Mouse (Mus musculus) CH12.LX (cell line): Measurements from ENCODE around the gene Grk3. TPM values are rescaled to one million over a fixed set of nuclear protein-coding genes. Genes with fewer than 3 reads are reported as not detected.

Source experiments
- DNase-seq: peaks from one replicate; pipeline ENCODE4 v3.0.0-alpha.2; 2013; ENCODE audit errors: extremely low read depth
- H3K27ac ChIP-seq: 2 replicates; pipeline ENCODE4 v1.5.1; 2012; ENCODE audit warnings: low read depth, mild to moderate bottlenecking, control low read depth, moderate library complexity; ENCODE audit not compliant: insufficient read depth
- H3K27me3 ChIP-seq: replicated peaks from 2 replicates; pipeline ENCODE3; 2012; ENCODE audit warnings: inconsistent platforms
- H3K36me3 ChIP-seq, 2 experiments: replicated peaks in 1 of 2; 2 replicates each; pipeline versions ENCODE3 to v1.6.1; 2012; ENCODE audit warnings: inconsistent platforms in 1 of 2, low read length in 1 of 2, mild to moderate bottlenecking in 1 of 2, mixed read lengths in 1 of 2, moderate library complexity in 1 of 2; ENCODE audit not compliant: control insufficient read depth in 1 of 2, insufficient read depth in 1 of 2
- H3K4me1 ChIP-seq, 2 experiments: 2 replicates each; pipeline ENCODE4 v1.6.1; 2012; ENCODE audit warnings: inconsistent platforms in 1 of 2, moderate library complexity in 1 of 2; ENCODE audit not compliant: insufficient read depth in 2 of 2, control insufficient read depth in 1 of 2
- H3K4me2 ChIP-seq: 2 replicates; pipeline ENCODE4 v1.6.1; 2012; ENCODE audit warnings: low read depth, mild to moderate bottlenecking, control low read depth; ENCODE audit not compliant: poor library complexity, insufficient read depth, severe bottlenecking
- H3K4me3 ChIP-seq, 3 experiments: fragments of 150-350 bp in 1 of 3; sonication (generic) in 1 of 3; replicated peaks in 1 of 3; 2 replicates each; pipeline versions ENCODE3 to v1.5.1; 2011 to 2012; ENCODE audit warnings: low read depth in 2 of 3, low read length in 2 of 3, mild to moderate bottlenecking in 2 of 3, moderate library complexity in 2 of 3, control low read depth in 1 of 3, improper control_type of control experiment in 1 of 3, inconsistent platforms in 1 of 3, mixed read lengths in 1 of 3; ENCODE audit not compliant: poor library complexity in 1 of 3
- H3K79me2 ChIP-seq: replicated peaks from 2 replicates; pipeline ENCODE4 v1.6.1; 2012; ENCODE audit warnings: mild to moderate bottlenecking, moderate library complexity; ENCODE audit not compliant: control insufficient read depth, poor library complexity, insufficient read depth, severe bottlenecking; ENCODE audit errors: extremely low read depth
- H3K9ac ChIP-seq: 2 replicates; pipeline ENCODE4 v1.6.1; 2012; ENCODE audit warnings: low read depth, mild to moderate bottlenecking, control low read depth, moderate library complexity; ENCODE audit not compliant: insufficient read depth
- H3K9me3 ChIP-seq: replicated peaks from 2 replicates; pipeline ENCODE3; 2012; ENCODE audit warnings: low read length, inconsistent platforms, mixed read lengths
- BHLHE40 ChIP-seq: IDR thresholded peaks from 2 replicates; pipeline ENCODE4 v1.6.1; 2011; ENCODE audit warnings: mild to moderate bottlenecking, low read depth, low read length, improper control_type of control experiment
- CHD2 ChIP-seq: IDR thresholded peaks from 2 replicates; pipeline ENCODE4 v1.6.1; 2011; ENCODE audit warnings: low read length, improper control_type of control experiment
- CTCF ChIP-seq, 2 experiments: IDR thresholded peaks in 1 of 2; conservative IDR thresholded peaks in 1 of 2; 2 replicates each; pipeline ENCODE4 v1.5.1; 2011 to 2012; ENCODE audit warnings: low read depth in 2 of 2, low read length in 2 of 2, improper control_type of control experiment in 1 of 2, inconsistent platforms in 1 of 2, mild to moderate bottlenecking in 1 of 2, moderate library complexity in 1 of 2
- MAX ChIP-seq: IDR thresholded peaks from 2 replicates; pipeline ENCODE4 v1.6.1; 2011; ENCODE audit warnings: low read length, improper control_type of control experiment
- MAZ ChIP-seq: IDR thresholded peaks from 2 replicates; pipeline ENCODE4 v1.6.1; 2012; ENCODE audit warnings: low read depth, mild to moderate bottlenecking, inconsistent platforms, low read length, improper control_type of control experiment, moderate library complexity
- MEF2A ChIP-seq: IDR thresholded peaks from 2 replicates; pipeline ENCODE4 v1.6.1; 2014; ENCODE audit warnings: low read depth, mild to moderate bottlenecking, inconsistent platforms, low read length, improper control_type of control experiment, borderline replicate concordance
- PAX5 ChIP-seq: IDR thresholded peaks from 2 replicates; pipeline ENCODE4 v1.6.1; 2012; ENCODE audit warnings: low read length, inconsistent platforms, mixed read lengths
- POLR2AphosphoS2 ChIP-seq: IDR thresholded peaks from 2 replicates; pipeline ENCODE4 v1.6.1; 2011; ENCODE audit warnings: low read depth, low read length, improper control_type of control experiment
- RCOR1 ChIP-seq: conservative IDR thresholded peaks from 2 replicates; pipeline ENCODE4 v1.6.1; 2012; ENCODE audit warnings: low read depth, mild to moderate bottlenecking, inconsistent platforms, low read length, improper control_type of control experiment
- TCF12 ChIP-seq: IDR thresholded peaks from 2 replicates; pipeline ENCODE4 v1.6.1; 2014; ENCODE audit warnings: low read depth, mild to moderate bottlenecking, inconsistent platforms, low read length, improper control_type of control experiment
- UBTF ChIP-seq: IDR thresholded peaks from 2 replicates; pipeline ENCODE4 v1.6.1; 2012; ENCODE audit warnings: low read depth, mild to moderate bottlenecking, inconsistent platforms, low read length, improper control_type of control experiment, moderate library complexity
- ZC3H11A ChIP-seq: IDR thresholded peaks from 2 replicates; pipeline ENCODE4 v1.6.1; 2012; ENCODE audit warnings: low read depth, mild to moderate bottlenecking, inconsistent platforms, low read length, improper control_type of control experiment
- ZKSCAN1 ChIP-seq: IDR thresholded peaks from 2 replicates; pipeline ENCODE4 v1.6.1; 2012; ENCODE audit warnings: low read depth, inconsistent platforms, low read length, improper control_type of control experiment, borderline replicate concordance
- dilution Hi-C: fragments of 300-500 bp; cut with MboI; formaldehyde crosslinking; loops from 2 replicates; pipeline ENCODE4 v1.14.3; 2020; ENCODE audit warnings: low sequenced_read_pairs; ENCODE audit not compliant: extremely low pct_unique_long_range_greater_than_20kb, extremely low pct_ligation_motif_present
- in situ Hi-C: fragments of 300-500 bp; cut with MboI; formaldehyde crosslinking; loops from 3 replicates; pipeline ENCODE4 v1.14.3; 2019; ENCODE audit warnings: low sequenced_read_pairs, low pct_ligation_motif_present, low pct_unique_long_range_greater_than_20kb, mixed read lengths
- polyA plus RNA-seq: library from polyadenylated mRNA; unstranded; fragments of >175 nt; gene quantifications from 2 replicates; pipeline ENCODE4 v1.2.1, GENCODE M21; 2012; ENCODE audit warnings: low read depth; ENCODE audit not compliant: insufficient read length
- total RNA-seq, 2 experiments: library from RNA; depleted of rRNA; stranded (reverse); fragments of 300-350 nt in 1 of 2; fragments of >200 nt in 1 of 2; gene quantifications; 2 replicates each; pipeline ENCODE4 v1.2.3; 2012 to 2014

Gene Grk3
- total and polyA plus RNA-seq, 3 experiments = not detected

- dilution Hi-C loops (no loop called here), in situ Hi-C loops (no loop called here)
- no peaks in the 10 kb centered on the region for H3K4me1 ChIP-seq
- H3K36me3 ChIP-seq = no peaks in the 10 kb centered on the region
- no peak for DNase-seq
- H3K4me2 ChIP-seq = no peak overlapping the region
- H3K27me3 ChIP-seq = no peaks in the 10 kb centered on the region
- no peak overlapping the region for H3K27ac ChIP-seq
- H3K9me3 ChIP-seq = peaks cover 95% of the 10 kb centered on the region
- no peak for TF ChIP-seq BHLHE40
- no peak for TF ChIP-seq MAZ
- no peak for TF ChIP-seq UBTF
- no peak for TF ChIP-seq RCOR1
- TF ChIP-seq CTCF (conservative IDR thresholded peaks at IDR 0.05 in 1 of 2, IDR thresholded peaks at IDR 0.05 in 1 of 2; ENCODE audit: low read depth in 2 of 2, low read length in 2 of 2) = no peak
- TF ChIP-seq POLR2AphosphoS2 = no peak
- TF ChIP-seq CHD2 = no peak
- TF ChIP-seq ZKSCAN1 = no peak
- TF ChIP-seq ZC3H11A = no peak
- no peak for TF ChIP-seq TCF12
- no peak for TF ChIP-seq MAX
- TF ChIP-seq MEF2A = no peak
- TF ChIP-seq PAX5 = no peak
- no peaks in the 10 kb centered on the region for H3K79me2 ChIP-seq
- H3K4me3 ChIP-seq = no peak overlapping the region
- no peak overlapping the region for H3K9ac ChIP-seq
Observed at GRCm38 (mm10) chr5:112868620-112869019, 147.0 kb downstream of the Grk3 start.

- dilution Hi-C loops = no loop called here
- no peak overlapping the region for H3K9ac ChIP-seq
- H3K4me1 ChIP-seq = no peaks in the 10 kb centered on the region
- peaks cover 94% of the 10 kb centered on the region for H3K9me3 ChIP-seq
- no peak overlapping the region for H3K4me2 ChIP-seq
- H3K27me3 ChIP-seq = no peaks in the 10 kb centered on the region
- H3K4me3 ChIP-seq = no peak overlapping the region
- in situ Hi-C loops = no loop called here
- DNase-seq = no peak
- no peak overlapping the region for H3K27ac ChIP-seq
- H3K79me2 ChIP-seq = no peaks in the 10 kb centered on the region
- no peaks in the 10 kb centered on the region for H3K36me3 ChIP-seq
- no peak for TF ChIP-seq UBTF
Observed at GRCm38 (mm10) chr5:112864719-112865367, 150.7 kb downstream of the Grk3 start.

Other genes starting within 250 kb of the Grk3 start
- not detected in 2 replicates for gene Myo18b, start 119.4 kb downstream of the Grk3 start, total RNA-seq (2012; rRNA removed)
- not detected in 2 replicates for gene Myo18b, start 119.4 kb downstream of the Grk3 start, total RNA-seq (2014; rRNA removed)
- not detected in 2 replicates for gene Myo18b, start 119.4 kb downstream of the Grk3 start, polyA plus RNA-seq
- gene Crybb2, start 54.3 kb upstream of the Grk3 start, total RNA-seq (2012; rRNA removed) = not detected in 2 replicates
- gene Crybb2, start 54.3 kb upstream of the Grk3 start, total RNA-seq (2014; rRNA removed) = not detected in 2 replicates
- not detected in 2 replicates for gene Crybb2, start 54.3 kb upstream of the Grk3 start, polyA plus RNA-seq
- gene Crybb3, start 65.8 kb upstream of the Grk3 start, total RNA-seq (2012; rRNA removed) = not detected in 2 replicates
- not detected in 2 replicates for gene Crybb3, start 65.8 kb upstream of the Grk3 start, total RNA-seq (2014; rRNA removed)
- not detected in 2 replicates for gene Crybb3, start 65.8 kb upstream of the Grk3 start, polyA plus RNA-seq
- gene 2900026A02Rik, start 205.4 kb upstream of the Grk3 start, total RNA-seq (2012; rRNA removed) = 0.67 and 0.93 TPM in 2 replicates
- 0.76 and 0.85 TPM in 2 replicates for gene 2900026A02Rik, start 205.4 kb upstream of the Grk3 start, total RNA-seq (2014; rRNA removed)
- 3.6 and 4.6 TPM in 2 replicates for gene 2900026A02Rik, start 205.4 kb upstream of the Grk3 start, polyA plus RNA-seq
- not detected in 2 replicates for gene Tmem211, start 211.1 kb upstream of the Grk3 start, total RNA-seq (2012; rRNA removed)
- not detected in 2 replicates for gene Tmem211, start 211.1 kb upstream of the Grk3 start, total RNA-seq (2014; rRNA removed)
- gene Tmem211, start 211.1 kb upstream of the Grk3 start, polyA plus RNA-seq = not detected in 2 replicates